Mouse (Mus musculus) CH12.LX (cell line): ENCODE data around the gene Micu1. TPM values are rescaled to one million over a fixed set of nuclear protein-coding genes. Genes with fewer than 3 reads are reported as not detected.
A peak's percentile ranks its signal among the peaks of the same experiment; 100 is the strongest.

Experiments
- DNase-seq: peaks from one replicate; pipeline ENCODE4 v3.0.0-alpha.2; 2013; ENCODE audit errors: extremely low read depth
- H3K27ac ChIP-seq: 2 replicates; pipeline ENCODE4 v1.5.1; 2012; ENCODE audit warnings: low read depth, mild to moderate bottlenecking, control low read depth, moderate library complexity; ENCODE audit not compliant: insufficient read depth
- H3K27me3 ChIP-seq: replicated peaks from 2 replicates; pipeline ENCODE3; 2012; ENCODE audit warnings: inconsistent platforms
- H3K36me3 ChIP-seq, 2 experiments: replicated peaks in 1 of 2; 2 replicates each; pipeline versions ENCODE3 to v1.6.1; 2012; ENCODE audit warnings: inconsistent platforms in 1 of 2, low read length in 1 of 2, mild to moderate bottlenecking in 1 of 2, mixed read lengths in 1 of 2, moderate library complexity in 1 of 2; ENCODE audit not compliant: control insufficient read depth in 1 of 2, insufficient read depth in 1 of 2
- H3K4me1 ChIP-seq, 2 experiments: 2 replicates each; pipeline ENCODE4 v1.6.1; 2012; ENCODE audit warnings: inconsistent platforms in 1 of 2, moderate library complexity in 1 of 2; ENCODE audit not compliant: insufficient read depth in 2 of 2, control insufficient read depth in 1 of 2
- H3K4me2 ChIP-seq: 2 replicates; pipeline ENCODE4 v1.6.1; 2012; ENCODE audit warnings: low read depth, mild to moderate bottlenecking, control low read depth; ENCODE audit not compliant: poor library complexity, insufficient read depth, severe bottlenecking
- H3K4me3 ChIP-seq, 3 experiments: fragments of 150-350 bp in 1 of 3; sonication (generic) in 1 of 3; replicated peaks in 1 of 3; 2 replicates each; pipeline versions ENCODE3 to v1.5.1; 2011 to 2012; ENCODE audit warnings: low read depth in 2 of 3, low read length in 2 of 3, mild to moderate bottlenecking in 2 of 3, moderate library complexity in 2 of 3, control low read depth in 1 of 3, improper control_type of control experiment in 1 of 3, inconsistent platforms in 1 of 3, mixed read lengths in 1 of 3; ENCODE audit not compliant: poor library complexity in 1 of 3
- H3K79me2 ChIP-seq: replicated peaks from 2 replicates; pipeline ENCODE4 v1.6.1; 2012; ENCODE audit warnings: mild to moderate bottlenecking, moderate library complexity; ENCODE audit not compliant: control insufficient read depth, poor library complexity, insufficient read depth, severe bottlenecking; ENCODE audit errors: extremely low read depth
- H3K9ac ChIP-seq: 2 replicates; pipeline ENCODE4 v1.6.1; 2012; ENCODE audit warnings: low read depth, mild to moderate bottlenecking, control low read depth, moderate library complexity; ENCODE audit not compliant: insufficient read depth
- H3K9me3 ChIP-seq: replicated peaks from 2 replicates; pipeline ENCODE3; 2012; ENCODE audit warnings: low read length, inconsistent platforms, mixed read lengths
- BHLHE40 ChIP-seq: IDR thresholded peaks from 2 replicates; pipeline ENCODE4 v1.6.1; 2011; ENCODE audit warnings: mild to moderate bottlenecking, low read depth, low read length, improper control_type of control experiment
- CHD1 ChIP-seq: IDR thresholded peaks from 2 replicates; pipeline ENCODE4 v1.6.1; 2012; ENCODE audit warnings: low read depth, low read length, improper control_type of control experiment, inconsistent platforms
- CTCF ChIP-seq, 2 experiments: IDR thresholded peaks in 1 of 2; conservative IDR thresholded peaks in 1 of 2; 2 replicates each; pipeline ENCODE4 v1.5.1; 2011 to 2012; ENCODE audit warnings: low read depth in 2 of 2, low read length in 2 of 2, improper control_type of control experiment in 1 of 2, inconsistent platforms in 1 of 2, mild to moderate bottlenecking in 1 of 2, moderate library complexity in 1 of 2
- E2F4 ChIP-seq: IDR thresholded peaks from 2 replicates; pipeline ENCODE4 v1.6.1; 2011; ENCODE audit warnings: low read depth, low read length, improper control_type of control experiment; ENCODE audit not compliant: insufficient replicate concordance
- EP300 ChIP-seq: IDR thresholded peaks from 2 replicates; pipeline ENCODE4 v1.6.1; 2011; ENCODE audit warnings: low read length, improper control_type of control experiment
- ETS1 ChIP-seq: conservative IDR thresholded peaks from 2 replicates; pipeline ENCODE4 v1.6.1; 2012; ENCODE audit warnings: low read depth, mild to moderate bottlenecking, inconsistent platforms, low read length, improper control_type of control experiment, moderate library complexity
- GABPA ChIP-seq: IDR thresholded peaks from 2 replicates; pipeline ENCODE4 v1.6.1; 2012; ENCODE audit warnings: low read depth, low read length, improper control_type of control experiment, inconsistent platforms; ENCODE audit not compliant: insufficient replicate concordance
- IRF4 ChIP-seq: IDR thresholded peaks from 2 replicates; pipeline ENCODE4 v1.6.1; 2014; ENCODE audit warnings: low read depth, mild to moderate bottlenecking, inconsistent platforms, low read length, improper control_type of control experiment
- JUN ChIP-seq: IDR thresholded peaks from 2 replicates; pipeline ENCODE4 v1.6.1; 2011; ENCODE audit warnings: low read depth, mild to moderate bottlenecking, low read length, improper control_type of control experiment, moderate library complexity; ENCODE audit not compliant: insufficient read depth
- MAFK ChIP-seq: IDR thresholded peaks from 2 replicates; pipeline ENCODE4 v1.6.1; 2011; ENCODE audit warnings: low read length, improper control_type of control experiment; ENCODE audit not compliant: insufficient replicate concordance
- MAX ChIP-seq: IDR thresholded peaks from 2 replicates; pipeline ENCODE4 v1.6.1; 2011; ENCODE audit warnings: low read length, improper control_type of control experiment
- MAZ ChIP-seq: IDR thresholded peaks from 2 replicates; pipeline ENCODE4 v1.6.1; 2012; ENCODE audit warnings: low read depth, mild to moderate bottlenecking, inconsistent platforms, low read length, improper control_type of control experiment, moderate library complexity
- MEF2A ChIP-seq: IDR thresholded peaks from 2 replicates; pipeline ENCODE4 v1.6.1; 2014; ENCODE audit warnings: low read depth, mild to moderate bottlenecking, inconsistent platforms, low read length, improper control_type of control experiment, borderline replicate concordance
- MYC ChIP-seq: IDR thresholded peaks from 2 replicates; pipeline ENCODE4 v1.6.1; 2011; ENCODE audit warnings: low read depth, mild to moderate bottlenecking, improper control_type of control experiment, low read length
- NELFE ChIP-seq: IDR thresholded peaks from 2 replicates; pipeline ENCODE4 v1.6.1; 2011; ENCODE audit warnings: low read depth, low read length, improper control_type of control experiment
- NRF1 ChIP-seq: IDR thresholded peaks from 2 replicates; pipeline ENCODE4 v1.6.1; 2014; ENCODE audit warnings: low read depth, mild to moderate bottlenecking, inconsistent platforms, low read length, improper control_type of control experiment, moderate library complexity
- POLR2A ChIP-seq: IDR thresholded peaks from 2 replicates; pipeline ENCODE4 v1.6.1; 2011; ENCODE audit warnings: low read depth, mild to moderate bottlenecking, improper control_type of control experiment, low read length
- POLR2AphosphoS2 ChIP-seq: IDR thresholded peaks from 2 replicates; pipeline ENCODE4 v1.6.1; 2011; ENCODE audit warnings: low read depth, low read length, improper control_type of control experiment
- RAD21 ChIP-seq: IDR thresholded peaks from 2 replicates; pipeline ENCODE4 v1.6.1; 2011; ENCODE audit warnings: low read depth, mild to moderate bottlenecking, low read length, improper control_type of control experiment, moderate library complexity
- SIN3A ChIP-seq: IDR thresholded peaks from 2 replicates; pipeline ENCODE4 v1.6.1; 2012; ENCODE audit warnings: low read length, improper control_type of control experiment, inconsistent platforms
- TCF12 ChIP-seq: IDR thresholded peaks from 2 replicates; pipeline ENCODE4 v1.6.1; 2014; ENCODE audit warnings: low read depth, mild to moderate bottlenecking, inconsistent platforms, low read length, improper control_type of control experiment
- UBTF ChIP-seq: IDR thresholded peaks from 2 replicates; pipeline ENCODE4 v1.6.1; 2012; ENCODE audit warnings: low read depth, mild to moderate bottlenecking, inconsistent platforms, low read length, improper control_type of control experiment, moderate library complexity
- USF1 ChIP-seq: IDR thresholded peaks from 2 replicates; pipeline ENCODE4 v1.6.1; 2014; ENCODE audit warnings: low read depth, mild to moderate bottlenecking, inconsistent platforms, low read length, improper control_type of control experiment
- USF2 ChIP-seq: conservative IDR thresholded peaks from 2 replicates; pipeline ENCODE4 v1.6.1; 2011; ENCODE audit warnings: low read depth, low read length, improper control_type of control experiment
- ZC3H11A ChIP-seq: IDR thresholded peaks from 2 replicates; pipeline ENCODE4 v1.6.1; 2012; ENCODE audit warnings: low read depth, mild to moderate bottlenecking, inconsistent platforms, low read length, improper control_type of control experiment
- ZKSCAN1 ChIP-seq: IDR thresholded peaks from 2 replicates; pipeline ENCODE4 v1.6.1; 2012; ENCODE audit warnings: low read depth, inconsistent platforms, low read length, improper control_type of control experiment, borderline replicate concordance
- ZMIZ1 ChIP-seq: IDR thresholded peaks from 2 replicates; pipeline ENCODE4 v1.6.1; 2012; ENCODE audit warnings: low read depth, mild to moderate bottlenecking, inconsistent platforms, low read length, improper control_type of control experiment
- dilution Hi-C: fragments of 300-500 bp; cut with MboI; formaldehyde crosslinking; loops from 2 replicates; pipeline ENCODE4 v1.14.3; 2020; ENCODE audit warnings: low sequenced_read_pairs; ENCODE audit not compliant: extremely low pct_unique_long_range_greater_than_20kb, extremely low pct_ligation_motif_present
- in situ Hi-C: fragments of 300-500 bp; cut with MboI; formaldehyde crosslinking; loops from 3 replicates; pipeline ENCODE4 v1.14.3; 2019; ENCODE audit warnings: low sequenced_read_pairs, low pct_ligation_motif_present, low pct_unique_long_range_greater_than_20kb, mixed read lengths
- polyA plus RNA-seq: library from polyadenylated mRNA; unstranded; fragments of >175 nt; gene quantifications from 2 replicates; pipeline ENCODE4 v1.2.1, GENCODE M21; 2012; ENCODE audit warnings: low read depth; ENCODE audit not compliant: insufficient read length
- total RNA-seq, 2 experiments: library from RNA; depleted of rRNA; stranded (reverse); fragments of 300-350 nt in 1 of 2; fragments of >200 nt in 1 of 2; gene quantifications; 2 replicates each; pipeline ENCODE4 v1.2.3; 2012 to 2014

Gene Micu1
- total and polyA plus RNA-seq, 3 experiments = 23.1 to 37.1 (median 29.3) TPM

- peak; percentile 57 for DNase-seq
- Histone ChIP-seq H3K4me1 (peaks cover 6 to 40% of the 10 kb centered on the region in 2 experiments; a peak in 2 of 4 replicates), H3K9me3 (no peaks in the 10 kb centered on the region), H3K36me3 (peaks cover 0 to 18% of the 10 kb centered on the region in 2 experiments), H3K4me2 (no peak overlapping the region)
- in situ Hi-C loops (loop anchor here (10.0 to 25.0 kb wide), 2 partner anchors 560 to 727 kb away; no protein-coding TSS in a partner anchor), dilution Hi-C loops (no loop called here)
- TF ChIP-seq MAX (peak; percentile 49; the same call in 1 of the 2 replicates), IRF4 (no peak), JUN (no peak), MEF2A (no peak), EP300 (peak; percentile 25; the same call in 1 of the 2 replicates), TCF12 (0 out of 2 replicates have a peak, but pooled peaks have one; percentile 12), MAFK (no peak), UBTF (no peak), ETS1 (no peak), MAZ (no peak), NRF1 (no peak)
- TF ChIP-seq, all 38 proteins: peak for 3
- Histone ChIP-seq H3K27me3 (no peaks in the 10 kb centered on the region), H3K27ac (no peak overlapping the region), H3K79me2 (no peaks in the 10 kb centered on the region), H3K4me3 (peak overlapping the region in 1 of 3 experiments; percentile 30), H3K9ac (no peak overlapping the region)
These were observed 162.1 kb downstream of the Micu1 start for GRCm38 (mm10) chr10:59864232-59864875.

DNA sequence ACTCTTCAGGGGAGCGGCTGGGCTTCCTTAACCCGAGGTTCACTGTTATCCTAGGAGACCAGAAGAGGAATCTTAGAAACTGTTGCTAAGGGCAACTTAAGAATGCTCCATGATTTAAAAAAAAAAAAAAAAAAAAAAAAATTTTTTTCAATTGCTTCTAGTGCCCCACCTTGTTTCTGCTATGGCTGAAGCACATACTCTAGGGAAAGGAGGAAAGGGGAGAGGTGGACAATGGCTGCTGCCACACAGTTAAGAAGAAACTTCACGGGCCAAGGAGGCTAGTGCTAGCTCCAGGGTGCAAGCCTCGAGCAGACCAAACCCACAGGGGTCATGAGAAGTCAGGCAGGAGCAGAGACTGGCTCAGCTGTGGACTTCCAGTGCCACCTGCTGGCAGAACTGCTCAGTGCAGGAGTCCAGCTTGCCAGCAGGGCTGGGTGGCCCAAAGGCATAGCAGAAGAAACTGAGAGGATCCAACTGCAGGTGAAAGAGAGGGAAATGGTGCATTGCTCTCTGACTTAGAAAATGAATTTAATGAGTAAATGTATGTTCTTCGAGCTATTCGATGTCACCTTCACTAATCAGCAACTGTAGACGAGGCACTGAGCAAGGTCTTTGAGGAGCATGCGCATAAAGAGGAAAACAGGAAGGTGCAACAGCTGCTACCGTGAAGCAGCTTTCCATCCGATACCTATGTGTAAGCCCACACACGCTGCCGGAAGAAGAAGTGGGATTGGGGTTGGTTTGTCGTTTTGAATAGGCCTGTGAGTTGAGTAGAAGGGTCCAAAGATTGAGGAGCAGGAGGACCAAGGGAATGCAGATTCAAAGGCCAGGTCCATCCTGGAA lies 162.8 kb downstream of the Micu1 start:
- dilution Hi-C loops (no loop called here), in situ Hi-C loops (loop anchor here (10.0 to 25.0 kb wide), 2 partner anchors 560 to 728 kb away; no protein-coding TSS in a partner anchor)
- no peak overlapping the region for H3K9ac ChIP-seq
- H3K79me2 ChIP-seq = no peaks in the 10 kb centered on the region
- H3K36me3 ChIP-seq = peaks cover 0 to 16% of the 10 kb centered on the region in 2 experiments
- peak; percentile 91 for DNase-seq
- peak overlapping the region in 1 of 3 experiments; percentile 30 for H3K4me3 ChIP-seq
- H3K27ac ChIP-seq = no peak overlapping the region
- no peak overlapping the region for H3K4me2 ChIP-seq
- H3K4me1 ChIP-seq = peaks cover 6 to 40% of the 10 kb centered on the region in 2 experiments; a peak in 2 of 4 replicates
- H3K27me3 ChIP-seq = no peaks in the 10 kb centered on the region
- H3K9me3 ChIP-seq = no peaks in the 10 kb centered on the region
- TF ChIP-seq BHLHE40 (peak; percentile 41; the same call in 1 of the 2 replicates), JUN (no peak), MYC (peak; percentile 56; the same call in 1 of the 2 replicates), POLR2A (no peak), NELFE (peak; percentile 57; the same call in 1 of the 2 replicates), CHD1 (no peak), RAD21 (no peak; the same call in none of the 2 replicates), CTCF (conservative IDR thresholded peaks at IDR 0.05 in 1 of 2, IDR thresholded peaks at IDR 0.05 in 1 of 2; ENCODE audit: low read depth in 2 of 2, low read length in 2 of 2) (peak; percentile 87 to 98), USF2 (no peak), USF1 (no peak), ZC3H11A (peak; percentile 78), SIN3A (no peak; the same call in 1 of the 2 replicates), IRF4 (peak; percentile 38; the same call in 1 of the 2 replicates), MAX (no peak; the same call in 1 of the 2 replicates), ZKSCAN1 (no peak), GABPA (no peak), E2F4 (no peak), ZMIZ1 (no peak), POLR2AphosphoS2 (no peak), EP300 (no peak), MEF2A (peak; percentile 47; the same call in 1 of the 2 replicates)
